Mouse (Mus musculus) c-Kit-positive CD71-positive TER-119-negative erythroid progenitor cells, embryonic 14.5 days (primary cell): ENCODE results near the gene Dst.

Experiments used
- DNase-seq: peaks from one replicate; pipeline ENCODE4 v3.0.0-alpha.2; 2013; ENCODE audit warnings: low read depth

The Dst gene

GRCm38 (mm10) chr1:34178022-34178727, 270.1 kb downstream of the Dst start:
- DNase-seq, result no peak

- no peak for DNase-seq
Observed at GRCm38 (mm10) chr1:34179756-34180155, 271.7 kb downstream of the Dst start.

- no peak for DNase-seq
Observed at GRCm38 (mm10) chr1:34182406-34183249, 274.6 kb downstream of the Dst start.

- DNase-seq, result no peak
Observed at GRCm38 (mm10) chr1:34183250-34183926, 275.4 kb downstream of the Dst start.

- DNase-seq, result no peak
Observed at GRCm38 (mm10) chr1:34184266-34184665, 276.2 kb downstream of the Dst start.

- DNase-seq, result no peak
Observed at GRCm38 (mm10) chr1:34186033-34186432, 278.0 kb downstream of the Dst start.

GRCm38 (mm10) chr1:34187501-34187900, 279.5 kb downstream of the Dst start:
- DNase-seq, result no peak

GRCm38 (mm10) chr1:34188721-34189236, 280.8 kb downstream of the Dst start:
- DNase-seq, result no peak

- DNase-seq, result no peak
Observed at GRCm38 (mm10) chr1:34189318-34189717, 281.3 kb downstream of the Dst start.

- peak; percentile 25 for DNase-seq
Observed at GRCm38 (mm10) chr1:34189970-34190369, 281.9 kb downstream of the Dst start.

GRCm38 (mm10) chr1:34192174-34192573, 284.1 kb downstream of the Dst start:
- DNase-seq, result no peak

- no peak for DNase-seq
Observed at GRCm38 (mm10) chr1:34200791-34201190, 292.8 kb downstream of the Dst start.

GRCm38 (mm10) chr1:34201483-34201882, 293.5 kb downstream of the Dst start:
- DNase-seq, result peak; percentile 40

- no peak for DNase-seq
Observed at GRCm38 (mm10) chr1:34211704-34212103, 303.7 kb downstream of the Dst start.

GRCm38 (mm10) chr1:34216456-34216855, 308.4 kb downstream of the Dst start:
- no peak for DNase-seq

GRCm38 (mm10) chr1:34218323-34218722, 310.3 kb downstream of the Dst start:
- DNase-seq, result peak; percentile 63

- no peak for DNase-seq
Observed at GRCm38 (mm10) chr1:34218801-34219200, 310.8 kb downstream of the Dst start.

GRCm38 (mm10) chr1:34220094-34220601, 312.1 kb downstream of the Dst start:
- no peak for DNase-seq

- no peak for DNase-seq
Observed at GRCm38 (mm10) chr1:34223866-34224265, 315.8 kb downstream of the Dst start.

- DNase-seq, result no peak
Observed at GRCm38 (mm10) chr1:34227676-34228075, 319.7 kb downstream of the Dst start.

- DNase-seq, result no peak
Observed at GRCm38 (mm10) chr1:34231041-34231440, 323.0 kb downstream of the Dst start.

GRCm38 (mm10) chr1:34236254-34236723, 328.3 kb downstream of the Dst start:
- peak; percentile 53 for DNase-seq
